ENCODE assay signal across 8 mouse cellular contexts in genomic region chr12:49373821-49374605, GRCm38 (mm10). TPM values are rescaled to one million over a fixed set of nuclear protein-coding genes. Genes with fewer than 3 reads are reported as not detected.
DNase-seq lines count a peak whose midpoint lies in the region; ATAC-seq lines count a peak whose summit lies in the region.

No protein-coding gene starts in this region.

- H3K4me2 ChIP-seq in limb, embryonic 13.5 days (replicated peaks) = peak overlapping the region; percentile 55
- peak overlapping the region; percentile 35 for H3K4me2 ChIP-seq in stomach, embryonic 14.5 days (replicated peaks; ENCODE audit: low read depth, low read length)

- H3K36me3 ChIP-seq in megakaryocyte, embryonic 14.5 days (replicated peaks; ENCODE audit: low read length) = no peaks in the 10 kb centered on the region
- H3K36me3 ChIP-seq in limb, embryonic 13.5 days = no peaks in the 10 kb centered on the region
- no peaks in the 10 kb centered on the region for H3K36me3 ChIP-seq in stomach, embryonic 14.5 days (ENCODE audit: control insufficient read depth, insufficient read depth, low read length)

- peak; percentile 13; the same call in 1 of the 2 replicates for ATAC-seq in frontal cortex, adult (ENCODE audit: low TSS enrichment)
- no peak for ATAC-seq in megakaryocyte, adult 5-6 weeks (ENCODE audit: poor library complexity, severe bottlenecking)
- ATAC-seq in limb, embryonic 13.5 days (ENCODE audit: low FRiP score, low read depth) = no peak
- ATAC-seq in stomach, embryonic 14.5 days (ENCODE audit: insufficient number of reproducible peaks, insufficient read depth, low FRiP score, low read depth) = no peak

- DNase-seq in frontal cortex, postnatal 14 days (ENCODE audit: low spot score in 2 of 2) = no peak
- DNase-seq in urinary bladder, adult 2 months (ENCODE audit: low spot score) = no peak
- no peak for DNase-seq in kidney, postnatal 4 days

- H3K9me3 ChIP-seq in megakaryocyte, embryonic 14.5 days = 0 out of 2 replicates have a peak, but pooled peaks cover 3% of the 10 kb centered on the region
- no peaks in the 10 kb centered on the region for H3K9me3 ChIP-seq in limb, embryonic 13.5 days
- H3K9me3 ChIP-seq in stomach, embryonic 14.5 days (ENCODE audit: control insufficient read depth, low read depth, low read length) = no peaks in the 10 kb centered on the region

- H3K27ac ChIP-seq in limb, embryonic 13.5 days = no peak overlapping the region
- H3K27ac ChIP-seq in stomach, embryonic 14.5 days (ENCODE audit: low read length) = no peak overlapping the region

- H3K4me3 ChIP-seq in megakaryocyte, embryonic 14.5 days (replicated peaks) = peak overlapping the region; percentile 64
- H3K4me3 ChIP-seq in limb, embryonic 13.5 days = peak overlapping the region; percentile 22
- peak overlapping the region; percentile 20 for H3K4me3 ChIP-seq in stomach, embryonic 14.5 days (ENCODE audit: low read depth, low read length)

- WGBS in limb, embryonic 13.5 days = under 1% methylated on average over 24 of the region's 24 CpGs
- WGBS in stomach, embryonic 14.5 days = 2% methylated on average over 24 of the region's 24 CpGs

- H3K27me3 ChIP-seq in megakaryocyte, embryonic 14.5 days (replicated peaks) = peaks cover 65% of the 10 kb centered on the region
- H3K27me3 ChIP-seq in limb, embryonic 13.5 days = peaks cover 84% of the 10 kb centered on the region
- peaks cover 46% of the 10 kb centered on the region for H3K27me3 ChIP-seq in stomach, embryonic 14.5 days (ENCODE audit: control insufficient read depth, insufficient read depth, low read length)

- H3K4me1 ChIP-seq in megakaryocyte, embryonic 14.5 days = no peaks in the 10 kb centered on the region; the same call in 1 of the 2 replicates
- no peaks in the 10 kb centered on the region for H3K4me1 ChIP-seq in limb, embryonic 13.5 days
- H3K4me1 ChIP-seq in stomach, embryonic 14.5 days (ENCODE audit: control insufficient read depth, insufficient read depth, low read length) = no peaks in the 10 kb centered on the region

- no peak overlapping the region for H3K9ac ChIP-seq in limb, embryonic 13.5 days
- no peak overlapping the region for H3K9ac ChIP-seq in stomach, embryonic 14.5 days (replicated peaks; ENCODE audit: low read depth, low read length)

RNA-seq across cellular contexts. Expression of gene Foxg1, which starts 8.4 kb away (rescaled TPM):
- polyA plus RNA-seq in megakaryocyte, embryonic 14.5 days (2012; ENCODE audit: insufficient read depth, low replicate concordance) = not detected in 2 replicates
- total RNA-seq in megakaryocyte, adult 5-6 weeks (2015) = not detected in 2 replicates
- total RNA-seq in megakaryocyte, adult 5-6 weeks (2017) = not detected in 2 replicates
- polyA plus RNA-seq in limb, embryonic 13.5 days (2015; fragmentation: Nextera tagmentation; extraction: Ambion mirVana) = not detected in 2 replicates
- 0.08 TPM in 1 of 2 replicates, not detected in the other for polyA plus RNA-seq in stomach, embryonic 14.5 days (2014; fragmentation: Nextera tagmentation; extraction: Ambion mirVana)
- not detected in 2 replicates for polyA plus RNA-seq in urinary bladder, adult 2 months (2012; rRNA removed)

RNA-seq across cellular contexts. Expression of gene Gm43517, which starts 11.0 kb away (rescaled TPM):
- not detected in 2 replicates for polyA plus RNA-seq in megakaryocyte, embryonic 14.5 days (2012; ENCODE audit: insufficient read depth, low replicate concordance)
- not detected in 2 replicates for total RNA-seq in megakaryocyte, adult 5-6 weeks (2015)
- total RNA-seq in megakaryocyte, adult 5-6 weeks (2017) = not detected in 2 replicates
- not detected in 2 replicates for polyA plus RNA-seq in limb, embryonic 13.5 days (2015; fragmentation: Nextera tagmentation; extraction: Ambion mirVana)
- polyA plus RNA-seq in stomach, embryonic 14.5 days (2014; fragmentation: Nextera tagmentation; extraction: Ambion mirVana) = not detected in 2 replicates
- not detected in 2 replicates for polyA plus RNA-seq in urinary bladder, adult 2 months (2012; rRNA removed)
